Mouse (Mus musculus) neural tube, embryonic 13.5 days (tissue): ENCODE data around the gene Sys1. TPM values are rescaled to one million over a fixed set of nuclear protein-coding genes. Genes with fewer than 3 reads are reported as not detected.

ENCODE experiments used
- ATAC-seq: fragments of 200-750 bp; cut with Nextera tagmentation; 2 replicates; pipeline ENCODE4 v1.8.0; 2017; ENCODE audit warnings: low read depth, mild to moderate bottlenecking, moderate TSS enrichment, moderate library complexity
- H3K27ac ChIP-seq: fragments of 300-500 bp; sonication (generic); replicated peaks from 2 replicates; pipeline ENCODE4 v1.5.1; 2015; ENCODE audit warnings: moderate library complexity, mild to moderate bottlenecking, inconsistent platforms
- H3K27me3 ChIP-seq: fragments of 300-500 bp; sonication (generic); 2 replicates; pipeline ENCODE4 v1.6.1; 2015; ENCODE audit warnings: mild to moderate bottlenecking, inconsistent platforms
- H3K36me3 ChIP-seq: fragments of 300-500 bp; sonication (generic); 2 replicates; pipeline ENCODE4 v1.6.1; 2015; ENCODE audit warnings: mild to moderate bottlenecking, inconsistent platforms
- H3K4me1 ChIP-seq: fragments of 300-500 bp; sonication (generic); replicated peaks from 2 replicates; pipeline ENCODE4 v1.6.1; 2015; ENCODE audit warnings: inconsistent platforms
- H3K4me2 ChIP-seq: fragments of 300-500 bp; sonication (generic); 2 replicates; pipeline ENCODE4 v1.6.1; 2015; ENCODE audit warnings: inconsistent platforms, mild to moderate bottlenecking, moderate library complexity
- H3K4me3 ChIP-seq: fragments of 300-500 bp; sonication (generic); 2 replicates; pipeline ENCODE4 v1.5.1; 2015; ENCODE audit warnings: mild to moderate bottlenecking, inconsistent platforms
- H3K9ac ChIP-seq: fragments of 300-500 bp; sonication (generic); 2 replicates; pipeline ENCODE4 v1.6.1; 2015; ENCODE audit warnings: moderate library complexity, mild to moderate bottlenecking, inconsistent platforms
- H3K9me3 ChIP-seq: fragments of 300-500 bp; sonication (generic); 2 replicates; pipeline ENCODE4 v1.6.1; 2016; ENCODE audit warnings: inconsistent platforms
- WGBS: fragments of 180-500 bp; shearing (Covaris S2); methylation state at CpG from one replicate; pipeline ENCODE4 v1.1.7; 2015; 5-methylcytosine and 5-hydroxymethylcytosine counted together
- polyA plus RNA-seq: library from polyadenylated mRNA; unstranded; fragments of >200 nt; fragmentation: Nextera tagmentation; extraction: Ambion mirVana; gene quantifications from 2 replicates; pipeline ENCODE4 v1.2.1, GENCODE M21; 2015

Gene Sys1
- polyA plus RNA-seq, 1 experiment from 2014 or later: 77.5 TPM

DNA sequence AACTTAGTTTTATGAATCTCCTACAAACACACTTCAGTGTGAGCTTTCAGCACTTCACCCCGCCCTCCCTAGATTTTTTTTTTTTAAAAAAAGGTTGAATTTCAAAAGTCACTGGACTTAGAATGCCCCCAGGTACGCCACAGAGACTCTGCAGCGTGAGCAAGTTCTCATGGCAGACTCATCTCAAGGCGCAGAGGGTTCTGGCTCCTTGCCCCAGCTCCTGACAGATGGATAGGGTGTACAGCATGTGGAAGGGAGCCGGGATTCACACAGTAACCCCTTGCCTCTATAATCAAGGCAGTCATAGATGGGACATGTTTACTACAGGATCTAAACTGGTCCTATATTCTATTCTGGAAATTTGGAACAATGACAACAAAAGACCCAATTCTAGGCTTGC lies 31.4 kb upstream of the Sys1 start:
- Histone ChIP-seq H3K27me3 (peaks cover 10% of the 10 kb centered on the region; the same call in 1 of the 2 replicates), H3K4me2 (no peak overlapping the region), H3K4me1 (no peaks in the 10 kb centered on the region; the same call in 1 of the 2 replicates), H3K9me3 (no peaks in the 10 kb centered on the region), H3K9ac (no peak overlapping the region), H3K36me3 (no peaks in the 10 kb centered on the region), H3K4me3 (no peak overlapping the region), H3K27ac (no peak overlapping the region)
- 81% methylated on average over 5 of the region's 5 CpGs for WGBS
- no peak for ATAC-seq

DNA sequence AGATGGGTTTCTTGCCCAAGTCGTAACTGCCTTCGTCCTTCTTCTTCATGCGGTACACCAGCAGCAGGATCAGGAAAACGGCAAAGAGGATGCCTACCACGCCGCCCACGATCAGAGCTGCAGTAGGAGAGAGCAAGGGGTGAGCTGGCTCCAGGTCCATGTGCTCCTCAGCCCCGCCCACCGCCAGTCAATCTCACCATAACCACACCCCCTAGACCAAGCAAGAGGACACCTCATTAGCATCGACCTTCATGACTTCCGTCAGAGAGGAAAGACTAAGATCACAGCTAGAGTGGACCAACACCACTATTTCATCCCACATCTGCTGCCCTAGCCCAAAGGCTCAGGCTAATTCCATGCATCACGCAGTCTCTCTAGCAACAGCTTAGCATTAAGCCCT lies 30.6 kb upstream of the Sys1 start:
- H3K4me3 ChIP-seq: no peak overlapping the region
- no peak overlapping the region for H3K27ac ChIP-seq
- H3K4me1 ChIP-seq: no peaks in the 10 kb centered on the region; the same call in 1 of the 2 replicates
- no peaks in the 10 kb centered on the region for H3K36me3 ChIP-seq
- H3K9ac ChIP-seq: no peak overlapping the region
- peaks cover 14% of the 10 kb centered on the region; the same call in 1 of the 2 replicates for H3K27me3 ChIP-seq
- no peak overlapping the region for H3K4me2 ChIP-seq
- H3K9me3 ChIP-seq: no peaks in the 10 kb centered on the region
- ATAC-seq: no peak
- WGBS: 27% methylated on average over 12 of the region's 12 CpGs

- peaks cover 14% of the 10 kb centered on the region; the same call in 1 of the 2 replicates for H3K27me3 ChIP-seq
- WGBS: 91% methylated on average over 5 of the region's 5 CpGs
- H3K36me3 ChIP-seq: no peaks in the 10 kb centered on the region
- no peak overlapping the region for H3K4me3 ChIP-seq
- no peaks in the 10 kb centered on the region for H3K9me3 ChIP-seq
- H3K4me1 ChIP-seq: no peaks in the 10 kb centered on the region; the same call in 1 of the 2 replicates
- no peak overlapping the region for H3K9ac ChIP-seq
- ATAC-seq: no peak
- no peak overlapping the region for H3K27ac ChIP-seq
- H3K4me2 ChIP-seq: no peak overlapping the region
Observed at GRCm38 (mm10) chr2:164426952-164427351, 29.8 kb upstream of the Sys1 start.

GRCm38 (mm10) chr2:164428451-164428850 lies 28.3 kb upstream of the Sys1 start:
- H3K36me3 ChIP-seq: no peaks in the 10 kb centered on the region
- H3K9me3 ChIP-seq: no peaks in the 10 kb centered on the region
- H3K4me2 ChIP-seq: no peak overlapping the region
- H3K27ac ChIP-seq: no peak overlapping the region
- peaks cover 7% of the 10 kb centered on the region; the same call in 1 of the 2 replicates for H3K4me1 ChIP-seq
- no peak overlapping the region for H3K9ac ChIP-seq
- ATAC-seq: no peak
- 32% methylated on average over 5 of the region's 5 CpGs for WGBS
- H3K27me3 ChIP-seq: peaks cover 14% of the 10 kb centered on the region; the same call in 1 of the 2 replicates
- H3K4me3 ChIP-seq: no peak overlapping the region

DNA sequence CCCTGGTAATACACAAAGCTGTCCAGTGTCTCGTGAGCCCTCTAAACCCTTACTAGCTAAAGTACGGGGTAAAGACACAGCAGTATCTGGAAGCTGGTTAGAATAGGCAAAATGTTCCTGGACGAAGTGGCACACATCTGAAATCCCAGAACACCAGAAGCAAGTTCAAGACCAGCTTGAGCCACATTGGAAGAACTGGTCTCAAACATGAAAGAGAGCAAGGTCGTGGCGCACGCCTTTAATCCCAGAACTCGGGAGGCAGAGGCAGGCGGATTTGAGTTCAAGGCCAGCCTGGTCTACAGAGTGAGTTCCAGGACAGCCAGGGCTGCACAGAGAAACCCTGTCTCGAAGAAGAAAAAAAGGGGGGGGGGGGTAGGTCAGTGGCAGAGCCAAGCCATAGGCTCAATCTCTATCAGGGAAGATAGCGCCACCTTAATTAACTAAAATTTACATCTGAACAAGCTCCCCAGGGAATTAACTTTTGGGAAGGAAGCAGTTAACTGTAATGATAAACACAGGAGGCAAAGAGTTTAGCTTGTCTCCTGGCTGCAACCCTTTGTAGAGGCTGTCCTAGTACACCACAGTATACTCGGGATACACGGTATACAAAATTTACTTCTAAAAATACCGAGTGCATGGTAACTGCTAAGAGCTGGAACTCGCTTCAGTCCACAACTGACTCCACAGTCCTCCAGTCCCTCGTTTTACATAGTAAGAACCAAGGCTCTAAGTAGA lies 26.7 kb upstream of the Sys1 start:
- H3K9ac ChIP-seq: no peak overlapping the region
- 41% methylated on average over 15 of the region's 15 CpGs for WGBS

GRCm38 (mm10) chr2:164430697-164431096 lies 26.1 kb upstream of the Sys1 start:
- WGBS: 18% methylated on average over 7 of the region's 7 CpGs
- no peak overlapping the region for H3K27ac ChIP-seq
- H3K4me1 ChIP-seq: peaks cover 7% of the 10 kb centered on the region; the same call in 1 of the 2 replicates
- H3K36me3 ChIP-seq: no peaks in the 10 kb centered on the region
- no peak overlapping the region for H3K9ac ChIP-seq
- H3K27me3 ChIP-seq: peaks cover 14% of the 10 kb centered on the region; the same call in 1 of the 2 replicates
- no peak overlapping the region for H3K4me3 ChIP-seq
- no peak for ATAC-seq
- no peak overlapping the region for H3K4me2 ChIP-seq
- H3K9me3 ChIP-seq: no peaks in the 10 kb centered on the region

More for the DNA sequence above, 26.7 kb upstream of the Sys1 start:
- no peak overlapping the region for H3K4me3 ChIP-seq
- H3K27ac ChIP-seq: no peak overlapping the region
- no peak for ATAC-seq
- no peaks in the 10 kb centered on the region for H3K9me3 ChIP-seq
- H3K27me3 ChIP-seq: peaks cover 14% of the 10 kb centered on the region; the same call in 1 of the 2 replicates
- no peaks in the 10 kb centered on the region for H3K36me3 ChIP-seq
- H3K4me2 ChIP-seq: no peak overlapping the region
- H3K4me1 ChIP-seq: peaks cover 7% of the 10 kb centered on the region; the same call in 1 of the 2 replicates

DNA sequence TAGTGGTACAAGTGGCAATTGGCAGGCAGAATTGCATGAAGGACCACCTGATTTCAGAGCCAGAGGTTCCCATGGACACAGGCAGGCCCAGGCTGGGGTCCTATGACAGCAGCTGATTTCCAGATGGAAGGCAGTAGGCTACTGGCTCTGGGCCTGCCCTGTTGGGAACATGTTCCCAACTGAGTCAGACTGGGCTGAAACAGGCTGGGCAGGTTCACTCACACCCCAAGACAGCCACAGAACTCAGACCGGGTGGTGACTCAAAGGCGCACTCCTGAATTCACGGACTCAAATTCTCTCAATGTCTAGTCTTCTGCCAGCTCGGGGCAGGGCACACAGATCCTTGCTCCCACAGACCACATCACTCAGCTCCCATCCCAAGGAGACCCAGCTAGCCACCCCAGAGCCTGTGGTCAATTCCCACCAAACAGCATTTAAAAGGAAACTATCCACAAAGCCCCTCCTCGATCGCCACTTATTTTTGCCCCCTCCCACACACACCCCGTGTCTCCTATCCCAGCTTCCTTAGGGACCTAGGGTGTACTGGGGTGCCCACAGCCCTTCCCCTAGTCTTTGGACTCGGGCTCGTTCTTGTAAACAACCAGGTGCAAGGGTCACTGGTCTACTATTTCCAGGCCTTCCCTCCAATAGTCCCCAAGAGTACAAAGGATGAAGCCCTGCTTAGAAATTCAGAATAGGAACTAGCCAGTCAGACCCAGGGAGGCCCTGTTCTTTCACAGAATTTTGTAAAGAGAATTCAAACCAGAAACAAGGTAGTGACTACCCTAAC lies 24.9 kb upstream of the Sys1 start:
- Histone ChIP-seq H3K9me3 (no peaks in the 10 kb centered on the region), H3K4me1 (peaks cover 7% of the 10 kb centered on the region; the same call in 1 of the 2 replicates), H3K4me2 (no peak overlapping the region), H3K27me3 (peaks cover 14% of the 10 kb centered on the region; the same call in 1 of the 2 replicates), H3K36me3 (no peaks in the 10 kb centered on the region), H3K27ac (no peak overlapping the region), H3K9ac (no peak overlapping the region), H3K4me3 (no peak overlapping the region)
- ATAC-seq: no peak
- WGBS: 73% methylated on average over 9 of the region's 9 CpGs

DNA sequence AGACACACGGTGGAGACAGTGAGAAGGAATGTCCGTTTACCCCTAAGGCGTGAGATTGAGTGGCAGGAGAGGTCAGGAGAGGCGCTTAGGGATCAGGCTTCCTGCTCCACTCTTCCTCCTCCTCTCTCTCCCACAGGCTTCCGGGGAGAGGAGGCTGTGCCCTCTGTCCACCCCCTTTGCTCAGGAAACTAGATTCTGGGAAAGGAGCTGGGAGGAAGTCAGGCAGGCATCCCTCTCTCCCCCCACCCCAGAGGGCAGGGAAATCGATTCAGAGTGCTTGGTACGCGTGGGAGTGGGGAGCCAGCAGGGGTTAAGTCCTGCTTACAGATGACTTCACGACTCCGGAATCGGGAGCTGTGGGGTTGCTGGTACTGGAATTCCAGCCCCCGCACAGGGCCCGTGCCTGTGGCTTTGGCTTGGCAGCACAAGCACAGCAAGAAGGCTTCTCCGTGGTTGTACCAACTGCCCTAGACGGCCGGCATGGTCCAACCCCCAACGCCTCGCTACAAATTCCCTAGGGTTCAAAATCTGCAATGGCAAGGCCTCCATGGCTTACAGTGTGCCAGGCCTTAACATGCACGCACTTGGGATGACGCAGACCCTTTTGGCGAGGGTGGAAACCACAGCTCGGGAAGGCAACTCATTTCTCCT lies 24.1 kb upstream of the Sys1 start:
- ATAC-seq: no peak
- 38% methylated on average over 22 of the region's 22 CpGs for WGBS
- H3K4me3 ChIP-seq: no peak overlapping the region

DNA sequence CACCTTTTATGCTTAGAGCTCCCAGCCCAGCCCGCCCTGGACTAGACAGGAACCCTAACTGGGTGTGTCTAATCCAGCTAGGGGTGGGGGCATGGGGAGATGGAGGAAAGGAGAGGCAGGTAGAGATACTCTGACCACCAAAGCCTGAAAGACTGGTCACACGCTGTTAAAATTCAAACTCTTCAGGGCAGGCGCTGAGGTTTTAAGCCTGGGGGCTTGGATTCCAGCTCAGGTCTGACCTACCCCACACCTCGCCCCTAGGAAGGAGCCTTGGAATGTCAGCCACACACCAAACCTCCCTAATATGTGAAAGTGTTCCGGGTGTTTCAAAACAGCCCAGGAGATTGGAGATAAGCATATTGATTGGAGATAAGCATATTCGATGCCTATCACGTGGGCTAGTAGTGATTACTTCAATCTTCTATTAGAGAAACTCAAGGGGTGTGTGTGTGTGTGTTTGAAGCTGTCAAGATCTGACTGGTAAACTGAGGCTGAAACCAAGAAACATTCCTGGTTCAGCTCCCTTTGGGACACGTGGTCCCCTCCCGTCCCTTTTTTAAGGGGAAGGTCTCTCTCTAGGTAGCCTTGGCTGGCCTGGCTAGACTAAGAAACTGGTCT lies 23.4 kb upstream of the Sys1 start:
- Histone ChIP-seq H3K4me1 (peaks cover 7% of the 10 kb centered on the region; the same call in 1 of the 2 replicates), H3K4me3 (no peak overlapping the region), H3K9me3 (no peaks in the 10 kb centered on the region), H3K9ac (no peak overlapping the region), H3K36me3 (no peaks in the 10 kb centered on the region), H3K27me3 (peaks cover 14% of the 10 kb centered on the region; the same call in 1 of the 2 replicates), H3K4me2 (no peak overlapping the region), H3K27ac (no peak overlapping the region)
- ATAC-seq: no peak
- WGBS: 90% methylated on average over 9 of the region's 9 CpGs

More for the DNA sequence above, 24.1 kb upstream of the Sys1 start:
- Histone ChIP-seq H3K27ac (no peak overlapping the region), H3K4me2 (no peak overlapping the region), H3K4me1 (peaks cover 7% of the 10 kb centered on the region; the same call in 1 of the 2 replicates), H3K27me3 (peaks cover 14% of the 10 kb centered on the region; the same call in 1 of the 2 replicates), H3K9ac (0 out of 2 replicates have a peak overlapping the region, but pooled peaks have one; percentile 17), H3K9me3 (no peaks in the 10 kb centered on the region), H3K36me3 (no peaks in the 10 kb centered on the region)

GRCm38 (mm10) chr2:164434681-164435080 lies 22.1 kb upstream of the Sys1 start:
- H3K36me3 ChIP-seq: no peaks in the 10 kb centered on the region
- H3K9ac ChIP-seq: no peak overlapping the region
- 65% methylated on average over 3 of the region's 3 CpGs for WGBS
- no peak overlapping the region for H3K4me2 ChIP-seq
- H3K27ac ChIP-seq: no peak overlapping the region
- H3K4me1 ChIP-seq: peaks cover 7% of the 10 kb centered on the region; the same call in 1 of the 2 replicates
- peaks cover 10% of the 10 kb centered on the region; the same call in 1 of the 2 replicates for H3K27me3 ChIP-seq
- ATAC-seq: no peak
- H3K4me3 ChIP-seq: no peak overlapping the region
- H3K9me3 ChIP-seq: no peaks in the 10 kb centered on the region
